Mouse (Mus musculus): ENCODE results near the gene Mafg.

DNA sequence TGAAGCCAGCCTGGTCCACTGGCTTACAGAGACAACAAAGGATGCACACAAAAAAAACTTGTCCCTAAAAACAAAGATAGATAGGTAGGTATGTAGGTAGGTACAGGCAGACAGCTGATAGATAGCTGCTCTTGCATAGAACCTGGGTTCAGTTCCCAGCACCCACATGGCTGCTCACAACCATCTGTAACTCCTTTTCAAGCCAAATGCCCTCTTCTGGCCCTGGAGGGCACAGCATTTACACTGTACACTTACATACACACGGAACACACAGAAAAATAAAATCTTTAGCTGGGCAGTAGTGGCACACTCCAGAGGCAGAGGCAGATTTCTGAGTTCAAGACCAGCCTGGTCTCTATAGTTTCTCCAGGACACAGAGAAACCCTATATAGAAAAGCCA lies 49.5 kb downstream of the Mafg start:
- TF ChIP-seq POLR2A (IDR thresholded peaks at IDR 0.05; ENCODE audit: low read depth, low read length) (no peak), CTCF (IDR thresholded peaks at IDR 0.05; ENCODE audit: extremely low read depth, insufficient read depth, insufficient read length, insufficient replicate concordance) (no peak)

Measured in spleen, adult 2 months (tissue).